Mouse (Mus musculus) gastrocnemius, adult 18-20 months (tissue): Measurements from ENCODE around the gene Clca3a1. TPM values are rescaled to one million over a fixed set of nuclear protein-coding genes. Genes with fewer than 3 reads are reported as not detected.
A peak's percentile ranks its signal among the peaks of the same experiment; 100 is the strongest.

Experiments used
- DNase-seq: peaks from one replicate; pipeline ENCODE4 v3.0.0; 2021; ENCODE audit warnings: low spot score
- total RNA-seq, 2 experiments: library from RNA; stranded (reverse); gene quantifications; 2 replicates each; pipeline ENCODE4 v1.2.3; 2021

Gene Clca3a1
- total RNA-seq, 2 experiments from 2014 or later = 0.09 to 0.18 TPM

GRCm38 (mm10) chr3:144681542-144681941 lies 79.2 kb downstream of the Clca3a1 start:
- no peak for DNase-seq

- DNase-seq = peak; percentile 61
These were observed 81.0 kb downstream of the Clca3a1 start for GRCm38 (mm10) chr3:144679701-144680159.

Other genes with a start within 250 kb of the Clca3a1 start
- 10 to 100 TPM; 10.8 to 12.5 TPM for gene Hs2st1, start 190.8 kb downstream of the Clca3a1 start, total RNA-seq
- gene Selenof, start 190.7 kb downstream of the Clca3a1 start, total RNA-seq = 100 to 1,000 TPM; 109 to 111 TPM
- 100 to 1,000 TPM; 332 to 386 TPM for gene Sh3glb1, start 40.6 kb downstream of the Clca3a1 start, total RNA-seq
- gene Clca3a2, start 58.5 kb upstream of the Clca3a1 start, total RNA-seq = not detected
- not detected for gene Clca3b, start 88.4 kb upstream of the Clca3a1 start, total RNA-seq
- not detected for gene Clca4b, start 171.6 kb upstream of the Clca3a1 start, total RNA-seq
- gene Clca4a, start 214.1 kb upstream of the Clca3a1 start, total RNA-seq = under 1 TPM in 1 of 2 experiments, not detected in 1; 0.09 TPM